Mouse (Mus musculus) liver, embryonic 14.5 days (tissue): ENCODE measurements around the gene Cpne4.

Experiments
- CTCF ChIP-seq: IDR thresholded peaks from 2 replicates; pipeline ENCODE4 v1.5.1; 2016; ENCODE audit warnings: antibody characterized with exemption, low read depth, control low read depth
- EP300 ChIP-seq: IDR thresholded peaks from 2 replicates; pipeline ENCODE4 v1.6.1; 2016; ENCODE audit warnings: antibody characterized with exemption, low read depth

- TF ChIP-seq CTCF (no peak), EP300 (no peak)
Measured at GRCm38 (mm10) chr9:104832934-104833539, 286.0 kb downstream of the Cpne4 start.
